Comparison of ENCODE assay signal across 41 mouse cellular contexts in the genomic region with DNA sequence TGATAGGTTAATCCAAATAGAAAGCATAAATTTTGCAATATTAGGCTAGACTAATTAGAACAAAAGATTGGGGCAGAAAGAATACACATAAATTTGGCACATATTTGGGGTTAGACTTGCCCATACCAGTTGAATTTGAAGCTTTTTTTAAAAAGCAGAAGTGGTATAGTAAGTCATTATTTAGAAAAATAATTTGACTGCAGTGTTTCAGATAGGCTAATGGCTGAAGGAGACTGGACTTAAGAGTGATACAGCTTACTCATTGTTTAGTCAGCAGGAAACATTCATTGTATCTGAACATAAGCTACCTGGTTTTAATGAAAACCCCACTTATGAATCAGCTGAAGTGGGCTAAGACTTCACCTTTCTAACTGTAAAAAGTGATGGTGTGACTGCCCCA. TPM values are rescaled to one million over a fixed set of nuclear protein-coding genes. Genes with fewer than 3 reads are reported as not detected.
"Had no signal": no experiment of that assay in that cellular context is flagged by ENCODE, and none has a peak within 500 bp of the region (broad histone marks: within the 10 kb centered on the region; RNA-seq: fewer than 3 reads in every experiment).

No protein-coding gene starts in this region.

- H3K9ac ChIP-seq: limb, embryonic 12.5 days; limb, embryonic 13.5 days; limb, embryonic 15.5 days; liver, embryonic 12.5 days; liver, embryonic 13.5 days; liver, embryonic 14.5 days; liver, embryonic 15.5 days; liver, postnatal 0 days; lung, embryonic 14.5 days; lung, embryonic 15.5 days; midbrain, embryonic 12.5 days; midbrain, embryonic 13.5 days; midbrain, embryonic 15.5 days; neural tube, embryonic 12.5 days had no signal

- DNase-seq: left cerebral cortex, postnatal 4 days; liver; liver, embryonic 13.5 days; liver, postnatal 0 days; lung, adult 18-20 months; lung, adult 2 months; lung, embryonic 14.5 days; lung, postnatal 10 days; lung, postnatal 14 days; lung, postnatal 36 days; lung, postnatal 4 days; midbrain, embryonic 14.5 days had no signal

- H3K27ac ChIP-seq: limb, embryonic 10.5 days; limb, embryonic 12.5 days; limb, embryonic 13.5 days; limb, embryonic 15.5 days; liver, embryonic 12.5 days; liver, embryonic 13.5 days; liver, embryonic 14.5 days; liver, embryonic 15.5 days; lung, embryonic 15.5 days; macrophage; midbrain, embryonic 10.5 days; midbrain, embryonic 12.5 days; midbrain, embryonic 13.5 days; midbrain, embryonic 15.5 days; neural tube, embryonic 12.5 days had no signal

- H3K9me3 ChIP-seq: limb, embryonic 10.5 days; limb, embryonic 12.5 days; limb, embryonic 13.5 days; limb, embryonic 15.5 days; liver, embryonic 12.5 days; liver, embryonic 13.5 days; liver, embryonic 15.5 days; lung, embryonic 15.5 days; megakaryocyte, embryonic 14.5 days; midbrain, embryonic 10.5 days; midbrain, embryonic 12.5 days; midbrain, embryonic 13.5 days; midbrain, embryonic 15.5 days; neural tube, embryonic 12.5 days had no signal

- ATAC-seq: liver, embryonic 12.5 days; liver, postnatal 0 days; lung, postnatal 0 days; midbrain, embryonic 13.5 days; midbrain, embryonic 15.5 days; midbrain, embryonic 16.5 days had no signal

- H3K27me3 ChIP-seq: limb, embryonic 12.5 days; limb, embryonic 13.5 days; limb, embryonic 15.5 days; liver, embryonic 12.5 days; liver, embryonic 13.5 days; liver, embryonic 15.5 days; lung, embryonic 15.5 days; megakaryocyte, embryonic 14.5 days; midbrain, embryonic 12.5 days; midbrain, embryonic 13.5 days; midbrain, embryonic 15.5 days; neural tube, embryonic 12.5 days had no signal

- H3K4me3 ChIP-seq: limb, embryonic 10.5 days; limb, embryonic 12.5 days; limb, embryonic 13.5 days; limb, embryonic 15.5 days; liver, embryonic 12.5 days; liver, embryonic 13.5 days; liver, embryonic 15.5 days; lung, embryonic 15.5 days; megakaryocyte, embryonic 14.5 days; midbrain, embryonic 10.5 days; midbrain, embryonic 12.5 days; midbrain, embryonic 13.5 days; midbrain, embryonic 15.5 days; myocyte; neural tube, embryonic 12.5 days had no signal

- H3K36me3 ChIP-seq: limb, embryonic 10.5 days; limb, embryonic 12.5 days; limb, embryonic 13.5 days; limb, embryonic 15.5 days; liver, embryonic 12.5 days; liver, embryonic 13.5 days; liver, embryonic 15.5 days; lung, embryonic 15.5 days; midbrain, embryonic 10.5 days; midbrain, embryonic 12.5 days; midbrain, embryonic 15.5 days; neural tube, embryonic 12.5 days had no signal

- H3K4me1 ChIP-seq: limb, embryonic 12.5 days; limb, embryonic 13.5 days; limb, embryonic 15.5 days; liver, embryonic 12.5 days; liver, embryonic 13.5 days; liver, embryonic 15.5 days; midbrain, embryonic 10.5 days; midbrain, embryonic 12.5 days; midbrain, embryonic 13.5 days; midbrain, embryonic 15.5 days; neural tube, embryonic 12.5 days had no signal

- H3K4me2 ChIP-seq: limb, embryonic 12.5 days; limb, embryonic 13.5 days; limb, embryonic 15.5 days; liver, embryonic 11.5 days; liver, embryonic 12.5 days; liver, embryonic 13.5 days; liver, embryonic 15.5 days; lung, embryonic 14.5 days; lung, embryonic 15.5 days; midbrain, embryonic 11.5 days; midbrain, embryonic 12.5 days; midbrain, embryonic 13.5 days; midbrain, embryonic 15.5 days; neural tube, embryonic 12.5 days had no signal

RNA-seq across cellular contexts. Expression of a gene that starts 50.1 kb away (rescaled TPM):
- total RNA-seq: liver, adult 2 months; megakaryocyte progenitor cell, adult 5-6 weeks; megakaryocyte, adult 5-6 weeks; megakaryocyte-erythroid progenitor cell, adult 5-6 weeks had no signal
- polyA plus RNA-seq: limb, embryonic 10.5 days; limb, embryonic 11.5 days; limb, embryonic 12.5 days; limb, embryonic 13.5 days; limb, embryonic 14.5 days; limb, embryonic 15.5 days; liver, adult 2 months; liver, embryonic 11.5 days; liver, embryonic 12.5 days; liver, embryonic 13.5 days; liver, embryonic 14.5 days; liver, embryonic 15.5 days; liver, embryonic 16.5 days; liver, postnatal 0 days; lung, embryonic 14.5 days; lung, embryonic 15.5 days; lung, embryonic 16.5 days; macrophage; midbrain, embryonic 10.5 days; midbrain, embryonic 11.5 days; midbrain, embryonic 12.5 days; midbrain, embryonic 14.5 days; myocyte; neural tube, embryonic 11.5 days; neural tube, embryonic 12.5 days had no signal
